Comparison of ENCODE assay signal across 10 mouse cellular contexts in genomic region chr3:69118827-69119226, GRCm38 (mm10). TPM values are rescaled to one million over a fixed set of nuclear protein-coding genes. Genes with fewer than 3 reads are reported as not detected.
DNase-seq lines count a peak whose midpoint lies in the region; ATAC-seq lines count a peak whose summit lies in the region.
"Had no signal": no experiment of that assay in that cellular context is flagged by ENCODE, and none has a peak within 500 bp of the region (broad histone marks: within the 10 kb centered on the region; RNA-seq: fewer than 3 reads in every experiment).

No protein-coding gene starts in this region.

- WGBS in forebrain, embryonic 12.5 days: 71% methylated on average over 3 of the region's 3 CpGs
- 63% methylated on average over 3 of the region's 3 CpGs for WGBS in forebrain, embryonic 13.5 days
- WGBS in midbrain, embryonic 14.5 days: 43% methylated on average over 3 of the region's 3 CpGs
- WGBS in midbrain, embryonic 10.5 days: 76% methylated on average over 3 of the region's 3 CpGs

- peaks cover 11% of the 10 kb centered on the region for H3K4me1 ChIP-seq in forebrain, embryonic 12.5 days
- H3K4me1 ChIP-seq in forebrain, embryonic 13.5 days: peaks cover 16% of the 10 kb centered on the region
- H3K4me1 ChIP-seq in midbrain, embryonic 14.5 days (ENCODE audit: control insufficient read depth, insufficient read depth, low read length): peaks cover 6% of the 10 kb centered on the region; the same call in 1 of the 2 replicates
- peaks cover 13% of the 10 kb centered on the region; the same call in 1 of the 2 replicates for H3K4me1 ChIP-seq in midbrain, embryonic 10.5 days

- H3K9ac ChIP-seq in forebrain, embryonic 12.5 days: no peak overlapping the region
- no peak overlapping the region for H3K9ac ChIP-seq in forebrain, embryonic 13.5 days
- H3K9ac ChIP-seq in midbrain, embryonic 14.5 days (replicated peaks; ENCODE audit: low read length): no peak overlapping the region
- H3K9ac ChIP-seq: lung, embryonic 15.5 days had no signal

- H3K4me3 ChIP-seq in forebrain, embryonic 12.5 days (replicated peaks): no peak overlapping the region
- H3K4me3 ChIP-seq in forebrain, embryonic 13.5 days: no peak overlapping the region
- H3K4me3 ChIP-seq in midbrain, embryonic 14.5 days (replicated peaks; ENCODE audit: low read depth, low read length): no peak overlapping the region
- no peak overlapping the region for H3K4me3 ChIP-seq in midbrain, embryonic 10.5 days
- H3K4me3 ChIP-seq: lung, embryonic 15.5 days had no signal

- peak; percentile 41; the same call in 1 of the 2 replicates for ATAC-seq in forebrain, embryonic 12.5 days (ENCODE audit: low FRiP score)
- ATAC-seq in forebrain, embryonic 13.5 days: no peak
- no peak for ATAC-seq in midbrain, embryonic 14.5 days (ENCODE audit: low FRiP score, low TSS enrichment)
- peak; percentile 55; the same call in 1 of the 2 replicates for ATAC-seq in erythroblast, adult 5-6 weeks (replicated peaks; ENCODE audit: low FRiP score, poor library complexity, severe bottlenecking)

- no peaks in the 10 kb centered on the region for H3K9me3 ChIP-seq in forebrain, embryonic 12.5 days
- no peaks in the 10 kb centered on the region for H3K9me3 ChIP-seq in forebrain, embryonic 13.5 days (replicated peaks)
- H3K9me3 ChIP-seq in midbrain, embryonic 14.5 days (ENCODE audit: control insufficient read depth, low read length): no peaks in the 10 kb centered on the region
- H3K9me3 ChIP-seq in midbrain, embryonic 10.5 days (replicated peaks): no peaks in the 10 kb centered on the region
- H3K9me3 ChIP-seq: G1E; lung, embryonic 15.5 days had no signal

- no peak overlapping the region for H3K4me2 ChIP-seq in forebrain, embryonic 12.5 days
- H3K4me2 ChIP-seq in forebrain, embryonic 13.5 days: no peak overlapping the region
- H3K4me2 ChIP-seq in midbrain, embryonic 14.5 days (ENCODE audit: low read length): no peak overlapping the region
- H3K4me2 ChIP-seq: lung, embryonic 15.5 days had no signal

- H3K27me3 ChIP-seq in forebrain, embryonic 12.5 days: no peaks in the 10 kb centered on the region
- H3K27me3 ChIP-seq in forebrain, embryonic 13.5 days: no peaks in the 10 kb centered on the region
- no peaks in the 10 kb centered on the region for H3K27me3 ChIP-seq in midbrain, embryonic 14.5 days (ENCODE audit: control insufficient read depth, insufficient read depth, low read length)
- H3K27me3 ChIP-seq in midbrain, embryonic 10.5 days (ENCODE audit: low read depth, poor library complexity, severe bottlenecking): no peaks in the 10 kb centered on the region
- H3K27me3 ChIP-seq: lung, embryonic 15.5 days had no signal

- DNase-seq in midbrain, embryonic 14.5 days: peak; percentile 34
- DNase-seq in midbrain, embryonic 10.5 days (ENCODE audit: low spot score): no peak
- peak; percentile 35 for DNase-seq in skeletal muscle tissue, adult 2 months (ENCODE audit: low read depth, low spot score)
- DNase-seq in gastrocnemius, postnatal 10 days: no peak
- DNase-seq in layer of hippocampus, postnatal 14 days (ENCODE audit: low spot score in 2 of 2): no peak

- H3K27ac ChIP-seq in forebrain, embryonic 12.5 days: no peak overlapping the region
- no peak overlapping the region for H3K27ac ChIP-seq in forebrain, embryonic 13.5 days
- no peak overlapping the region for H3K27ac ChIP-seq in midbrain, embryonic 14.5 days (replicated peaks; ENCODE audit: low read depth, low read length)
- H3K27ac ChIP-seq in midbrain, embryonic 10.5 days (replicated peaks): no peak overlapping the region
- H3K27ac ChIP-seq: lung, embryonic 15.5 days had no signal

- H3K36me3 ChIP-seq in forebrain, embryonic 12.5 days (replicated peaks): no peaks in the 10 kb centered on the region
- H3K36me3 ChIP-seq in forebrain, embryonic 13.5 days (ENCODE audit: poor library complexity, severe bottlenecking): no peaks in the 10 kb centered on the region
- no peaks in the 10 kb centered on the region for H3K36me3 ChIP-seq in midbrain, embryonic 14.5 days (ENCODE audit: control insufficient read depth, insufficient read depth, low read length)
- peaks cover 3% of the 10 kb centered on the region; the same call in 1 of the 2 replicates for H3K36me3 ChIP-seq in midbrain, embryonic 10.5 days
- H3K36me3 ChIP-seq: lung, embryonic 15.5 days had no signal

RNA-seq across cellular contexts. Expression of gene Kpna4, which starts 8.1 kb away (rescaled TPM):
- polyA plus RNA-seq in forebrain, embryonic 12.5 days (2016; fragmentation: Nextera tagmentation; extraction: Ambion mirVana): 53.3 and 56.6 TPM in 2 replicates
- 36.4 and 37.5 TPM in 2 replicates for polyA plus RNA-seq in forebrain, embryonic 13.5 days (2015; fragmentation: Nextera tagmentation; extraction: Ambion mirVana)
- polyA plus RNA-seq in midbrain, embryonic 14.5 days (2014; fragmentation: Nextera tagmentation; extraction: Ambion mirVana): 33.2 and 45.5 TPM in 2 replicates
- 34.2 and 35.6 TPM in 2 replicates for polyA plus RNA-seq in midbrain, embryonic 10.5 days (2016; fragmentation: Nextera tagmentation; extraction: Ambion mirVana)
- total RNA-seq in erythroblast, adult 5-6 weeks (2015; ENCODE audit: low replicate concordance): 18.0 and 21.3 TPM in 2 replicates
- total RNA-seq in erythroblast, adult 5-6 weeks (2017; ENCODE audit: low replicate concordance): 26.9 and 29.1 TPM in 2 replicates
- total RNA-seq in gastrocnemius, postnatal 10 days (2021): 10 to 100 TPM; 64.7 to 65.1 TPM
- total RNA-seq in layer of hippocampus, postnatal 14 days (2021): 10 to 100 TPM; 67.6 to 74.6 TPM

Comparison
In these comparisons a context has a peak if more than half of its experiments do, and no peak if none do; other contexts are left out.
1. ATAC-seq: peak in forebrain, embryonic 12.5 days (single experiment) and erythroblast, adult 5-6 weeks (single experiment); none in forebrain, embryonic 13.5 days (single experiment) and midbrain, embryonic 14.5 days (single experiment).
2. DNase-seq: peak in midbrain, embryonic 14.5 days (single experiment) and skeletal muscle tissue, adult 2 months (single experiment); none in midbrain, embryonic 10.5 days (single experiment), gastrocnemius, postnatal 10 days (single experiment) and layer of hippocampus, postnatal 14 days (0 of 2).